Mouse (Mus musculus) heart, adult 2 months (tissue): ENCODE results near the gene Rab11fip5.

Experiments used
- CTCF ChIP-seq: fragments of 200-600 bp; IDR thresholded peaks from 2 replicates; pipeline ENCODE4 v1.8.1; 2022; ENCODE audit warnings: antibody characterized with exemption, mild to moderate bottlenecking, moderate library complexity
- POLR2A ChIP-seq: fragments of 200-500 bp; IDR thresholded peaks from 2 replicates; pipeline ENCODE4 v1.6.1; 2011; ENCODE audit warnings: mild to moderate bottlenecking, low read depth, low read length, control low read depth; ENCODE audit not compliant: insufficient read depth

GRCm38 (mm10) chr6:85419150-85419549 lies 44.7 kb upstream of the Rab11fip5 start:
- TF ChIP-seq POLR2A = no peak
- no peak for TF ChIP-seq CTCF
